Mouse (Mus musculus) midbrain, postnatal 0 days (tissue): ENCODE data around the gene Vmn2r95. TPM values are rescaled to one million over a fixed set of nuclear protein-coding genes. Genes with fewer than 3 reads are reported as not detected.
"Not testable (repeated sequence)": the region's sequence is repeated elsewhere in the genome, so short reads cannot be mapped to it uniquely, and the experiment has no call there.

Source experiments
- ATAC-seq: fragments of 200-750 bp; cut with Nextera tagmentation; 2 replicates; pipeline ENCODE4 v1.8.0; 2017; ENCODE audit warnings: moderate number of reproducible peaks, mild to moderate bottlenecking, moderate TSS enrichment, moderate library complexity; ENCODE audit not compliant: low FRiP score
- DNase-seq: peaks from one replicate; pipeline ENCODE4 v3.0.0-alpha.2; 2015; ENCODE audit warnings: low spot score
- H3K27ac ChIP-seq: fragments of 300-500 bp; sonication (generic); 2 replicates; pipeline ENCODE4 v1.5.1; 2014; ENCODE audit warnings: low read depth, mild to moderate bottlenecking, low read length, mixed read lengths
- H3K27me3 ChIP-seq: fragments of 300-500 bp; sonication (generic); 2 replicates; pipeline ENCODE4 v1.6.1; 2014; ENCODE audit warnings: low read length, control low read depth, mixed read lengths; ENCODE audit not compliant: insufficient read depth
- H3K36me3 ChIP-seq: fragments of 300-500 bp; sonication (generic); 2 replicates; pipeline ENCODE4 v1.6.1; 2014; ENCODE audit warnings: low read length, control low read depth, mixed read lengths; ENCODE audit not compliant: insufficient read depth
- H3K4me1 ChIP-seq: fragments of 300-500 bp; sonication (generic); 2 replicates; pipeline ENCODE4 v1.6.1; 2014; ENCODE audit warnings: mild to moderate bottlenecking, control low read depth, antibody characterized with exemption, low read length, mixed read lengths; ENCODE audit not compliant: insufficient read depth
- H3K4me2 ChIP-seq: fragments of 300-500 bp; sonication (generic); 2 replicates; pipeline ENCODE4 v1.6.1; 2014; ENCODE audit warnings: low read depth, mild to moderate bottlenecking, low read length, mixed read lengths; ENCODE audit not compliant: poor library complexity, severe bottlenecking
- H3K4me3 ChIP-seq: fragments of 300-500 bp; sonication (generic); 2 replicates; pipeline ENCODE4 v1.5.1; 2014; ENCODE audit warnings: low read depth, mild to moderate bottlenecking, low read length, moderate library complexity
- H3K9ac ChIP-seq: fragments of 300-500 bp; sonication (generic); replicated peaks from 2 replicates; pipeline ENCODE4 v1.6.1; 2014; ENCODE audit warnings: mild to moderate bottlenecking, low read length, moderate library complexity, mixed read lengths; ENCODE audit not compliant: poor library complexity, severe bottlenecking
- H3K9me3 ChIP-seq: fragments of 300-500 bp; sonication (generic); 2 replicates; pipeline ENCODE4 v1.6.1; 2016; ENCODE audit warnings: low read length, control low read depth
- CTCF ChIP-seq: IDR thresholded peaks from 2 replicates; pipeline ENCODE4 v1.5.1; 2016; ENCODE audit warnings: antibody characterized with exemption, mild to moderate bottlenecking
- WGBS: fragments of 180-500 bp; shearing (Covaris S2); extraction: QIAGEN DNeasy Blood & Tissue Kit; methylation state at CpG from one replicate; pipeline ENCODE4 v1.1.7; 2014; 5-methylcytosine and 5-hydroxymethylcytosine counted together
- polyA plus RNA-seq: library from polyadenylated mRNA; unstranded; fragments of >200 nt; fragmentation: Nextera tagmentation; extraction: Ambion mirVana; gene quantifications from 2 replicates; pipeline ENCODE4 v1.2.1, GENCODE M21; 2015
- total RNA-seq: library from RNA; depleted of rRNA; stranded (reverse); fragments of >200 nt; gene quantifications from 2 replicates; pipeline ENCODE4 v1.2.3, GENCODE M21; 2014; rRNA removed

Vmn2r95 gene
- total RNA-seq (not detected in 2 replicates), polyA plus RNA-seq (not detected in 2 replicates)

GRCm38 (mm10) chr17:18423778-18424177 lies at the start of gene Vmn2r95:
Gene Vmn2r95, plus strand, starts transcription at chr17:18424078.
- Histone ChIP-seq H3K36me3 (no peaks in the 10 kb centered on the region), H3K27me3 (no peaks in the 10 kb centered on the region), H3K4me1 (no peaks in the 10 kb centered on the region), H3K4me2 (no peak within 1 kb of the TSS), H3K9ac (no peak within 1 kb of the TSS), H3K27ac (no peak within 1 kb of the TSS), H3K4me3 (no peak within 1 kb of the TSS), H3K9me3 (0 out of 2 replicates have a peak, but pooled peaks cover 9% of the 10 kb centered on the region)
- WGBS, result 19% methylated on average over 1 of the region's 1 CpGs
- TF ChIP-seq CTCF, result no peak
- ATAC-seq, result no peak
- DNase-seq, result no peak

- no peaks in the 10 kb centered on the region for H3K36me3 ChIP-seq
- WGBS, result 90% methylated on average over 3 of the region's 3 CpGs
- no peak for TF ChIP-seq CTCF
- no peak overlapping the region for H3K4me3 ChIP-seq
- H3K4me2 ChIP-seq, result no peak overlapping the region
- no peaks in the 10 kb centered on the region for H3K27me3 ChIP-seq
- no peak for ATAC-seq
- H3K27ac ChIP-seq, result no peak overlapping the region
- no peak overlapping the region for H3K9ac ChIP-seq
- H3K9me3 ChIP-seq, result peaks cover 7% of the 10 kb centered on the region; the same call in 1 of the 2 replicates
- no peaks in the 10 kb centered on the region for H3K4me1 ChIP-seq
- no peak for DNase-seq
Measured at GRCm38 (mm10) chr17:18455619-18456140, 31.8 kb downstream of the Vmn2r95 start.

GRCm38 (mm10) chr17:18458126-18458634 lies 34.3 kb downstream of the Vmn2r95 start:
- H3K9me3 ChIP-seq, result peaks cover 18% of the 10 kb centered on the region; the same call in 1 of the 2 replicates
- not testable (repeated sequence) for DNase-seq, H3K4me1 ChIP-seq, ATAC-seq, H3K36me3 ChIP-seq, H3K27ac ChIP-seq, H3K4me3 ChIP-seq, H3K27me3 ChIP-seq, H3K9ac ChIP-seq, H3K4me2 ChIP-seq
- WGBS, result 86% methylated on average over 3 of the region's 3 CpGs

GRCm38 (mm10) chr17:18462695-18463094 lies 38.8 kb downstream of the Vmn2r95 start:
- no peaks in the 10 kb centered on the region for H3K27me3 ChIP-seq
- H3K4me1 ChIP-seq, result no peaks in the 10 kb centered on the region
- no peak for TF ChIP-seq CTCF
- no peak overlapping the region for H3K9ac ChIP-seq
- no peak overlapping the region for H3K27ac ChIP-seq
- H3K36me3 ChIP-seq, result no peaks in the 10 kb centered on the region
- no peak for ATAC-seq
- peaks cover 25% of the 10 kb centered on the region; the same call in 1 of the 2 replicates for H3K9me3 ChIP-seq
- DNase-seq, result no peak
- H3K4me2 ChIP-seq, result no peak overlapping the region
- H3K4me3 ChIP-seq, result no peak overlapping the region

GRCm38 (mm10) chr17:18479885-18480284 lies 56.0 kb downstream of the Vmn2r95 start:
- Histone ChIP-seq H3K36me3 (no peaks in the 10 kb centered on the region), H3K9ac (no peak overlapping the region), H3K27ac (no peak overlapping the region), H3K4me2 (no peak overlapping the region), H3K4me3 (no peak overlapping the region), H3K9me3 (peaks cover 18% of the 10 kb centered on the region; the same call in 1 of the 2 replicates), H3K27me3 (no peaks in the 10 kb centered on the region), H3K4me1 (no peaks in the 10 kb centered on the region)
- DNase-seq, result no peak
- WGBS, result 57% methylated on average over 1 of the region's 1 CpGs
- TF ChIP-seq CTCF, result no peak
- ATAC-seq, result no peak

Other genes starting within 250 kb of the Vmn2r95 start
- not detected in 2 replicates for gene Vmn2r94, start 146.3 kb upstream of the Vmn2r95 start, total RNA-seq
- gene Vmn2r94, start 146.3 kb upstream of the Vmn2r95 start, polyA plus RNA-seq, result not detected in 2 replicates
- not detected in 2 replicates for gene Vmn2r93, start 126.0 kb upstream of the Vmn2r95 start, total RNA-seq
- gene Vmn2r93, start 126.0 kb upstream of the Vmn2r95 start, polyA plus RNA-seq, result not detected in 2 replicates
- gene Vmn2r96, start 149.1 kb downstream of the Vmn2r95 start, total RNA-seq, result not detected in 2 replicates
- not detected in 2 replicates for gene Vmn2r96, start 149.1 kb downstream of the Vmn2r95 start, polyA plus RNA-seq